Mouse (Mus musculus): ENCODE measurements at regions not wholly inside any gene's neighbourhood (a gene's known extent, or its start where the extent isn't known, plus 50 kb on each side); places are given as distances from the start of the nearest gene placed in this dataset.
A peak's percentile ranks its signal among the peaks of the same experiment; 100 is the strongest.

GRCm38 (mm10) chr2:148622216-148622615 is 50.2 kb upstream of the Nxt1 start:
- no peak for DNase-seq (ENCODE audit: low spot score in 2 of 2)

DNA sequence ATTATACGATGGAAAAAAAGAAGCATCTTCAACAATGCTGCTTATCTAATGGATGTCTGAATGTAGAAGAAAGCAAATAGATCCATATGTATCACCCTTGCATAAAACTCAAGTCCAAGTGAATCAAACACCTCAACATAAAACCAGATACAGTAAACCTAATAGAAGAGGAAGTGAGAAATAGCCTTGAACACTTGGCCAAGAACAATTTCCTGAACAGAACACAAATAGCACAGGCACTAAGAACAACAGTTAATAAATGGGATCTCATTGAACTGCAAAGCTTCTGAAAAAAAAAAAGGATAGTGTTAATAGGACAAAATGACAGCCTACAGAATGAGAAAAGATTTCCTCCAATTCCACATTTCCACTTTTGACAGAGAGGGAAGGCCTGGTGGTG is 60.5 kb upstream of the Nxt1 start:
- DNase-seq (ENCODE audit: low spot score in 2 of 2), result no peak

GRCm38 (mm10) chr2:148605425-148605930 is 66.9 kb upstream of the Nxt1 start:
- DNase-seq (ENCODE audit: low spot score in 2 of 2), result no peak

DNA sequence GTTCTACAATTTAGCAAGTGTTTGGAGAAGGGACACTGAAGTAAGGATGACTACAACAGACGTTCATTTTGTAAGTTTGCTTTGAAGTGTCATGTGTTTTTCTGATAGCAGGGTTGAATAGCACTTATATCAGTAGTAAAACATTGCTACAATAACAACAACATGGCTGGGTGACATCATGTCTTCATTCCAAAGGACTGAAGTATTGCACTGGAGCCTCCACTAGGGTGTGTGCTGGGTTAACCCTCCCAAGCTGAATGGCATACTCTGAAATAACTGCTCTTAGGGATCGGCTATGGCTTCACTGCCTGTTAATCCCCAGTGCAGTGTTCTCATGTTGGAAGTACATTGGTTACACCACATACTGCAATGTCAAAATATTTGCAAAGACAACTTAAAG is 68.5 kb upstream of the Nxt1 start:
- DNase-seq (ENCODE audit: low spot score in 2 of 2), result no peak

DNA sequence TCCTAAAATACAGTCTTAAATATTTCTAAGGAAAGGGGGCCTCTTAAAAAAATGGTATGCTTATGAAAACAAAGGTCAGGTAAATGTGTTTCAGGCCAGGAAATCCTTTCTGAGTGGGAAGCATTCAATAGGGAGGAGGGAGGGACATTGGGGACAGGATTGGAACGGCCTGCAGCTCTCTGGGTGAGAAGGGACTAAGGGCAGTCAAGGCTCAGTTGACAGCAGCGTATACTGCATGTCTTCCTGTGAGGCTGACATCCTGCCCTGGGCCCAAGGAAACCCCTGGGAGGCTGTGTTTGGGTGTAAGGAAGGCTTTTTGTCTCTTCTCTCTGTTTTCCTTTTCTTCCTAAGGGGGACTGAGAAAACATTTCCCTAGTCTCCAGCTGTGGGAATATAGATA is 69.1 kb upstream of the Nxt1 start:
- no peak for DNase-seq (ENCODE audit: low spot score in 2 of 2)

GRCm38 (mm10) chr2:148599498-148599897 is 72.9 kb upstream of the Nxt1 start:
- DNase-seq (ENCODE audit: low spot score in 2 of 2), result no peak

GRCm38 (mm10) chr2:148596966-148597365 is 75.4 kb upstream of the Nxt1 start:
- DNase-seq (ENCODE audit: low spot score in 2 of 2), result no peak

GRCm38 (mm10) chr2:148585721-148586335 is 86.6 kb upstream of the Nxt1 start:
- no peak for DNase-seq (ENCODE audit: low spot score in 2 of 2)

- DNase-seq (ENCODE audit: low spot score in 2 of 2), result no peak
These were observed 90.2 kb upstream of the Nxt1 start for GRCm38 (mm10) chr2:148582208-148582607.

DNA sequence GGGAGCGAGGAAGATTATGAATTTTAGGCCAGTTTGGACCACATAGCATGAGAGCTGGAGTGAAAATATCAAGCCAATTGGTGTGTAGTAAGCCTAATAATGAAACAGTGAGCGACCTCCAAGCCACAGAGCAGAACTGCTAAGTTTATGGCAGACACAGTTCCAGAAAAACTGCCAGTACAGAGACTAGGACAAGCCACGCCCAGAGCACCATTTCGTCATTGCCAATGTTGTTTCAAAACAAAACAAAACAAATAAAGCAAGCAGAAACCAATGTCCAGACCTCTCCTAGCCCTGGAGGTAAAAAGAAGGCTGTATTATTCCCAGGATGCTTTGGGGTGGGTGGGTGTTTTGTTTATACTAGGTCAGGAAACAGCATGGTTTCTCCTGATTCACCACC is 90.7 kb upstream of the Nxt1 start:
- DNase-seq (ENCODE audit: low spot score in 2 of 2), result no peak

DNA sequence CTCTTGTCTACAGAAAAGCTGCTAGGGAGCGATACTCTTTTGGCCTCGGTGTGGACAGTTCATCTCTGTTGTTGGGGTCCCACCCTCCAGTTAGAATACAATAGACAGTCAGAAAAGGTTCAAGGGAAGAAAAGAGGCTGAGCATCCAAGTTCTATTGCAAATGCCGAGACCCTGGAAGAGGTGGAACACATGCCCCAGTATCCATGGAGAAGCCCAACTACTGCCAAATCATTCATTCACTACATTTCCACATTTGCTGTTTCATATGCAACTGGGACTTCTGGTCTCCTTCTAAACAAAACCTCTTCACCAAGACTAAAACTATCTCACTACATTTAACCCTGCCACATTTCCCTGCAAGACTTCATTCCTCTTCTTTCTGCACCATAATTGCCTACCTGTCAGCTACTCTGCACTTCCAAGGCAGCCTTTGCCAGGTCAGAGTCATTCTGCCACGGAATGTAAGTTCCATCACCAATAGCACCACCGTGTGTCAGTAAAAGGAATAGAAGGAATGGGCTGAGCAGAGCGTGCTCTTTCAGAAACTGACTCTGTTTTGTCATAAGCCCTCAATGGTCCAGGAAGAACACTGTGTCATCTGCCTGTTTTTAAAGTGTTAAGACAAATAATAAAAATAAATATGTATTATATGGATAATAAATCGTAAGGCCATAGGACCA is 92.0 kb upstream of the Nxt1 start:
- DNase-seq (ENCODE audit: low spot score in 2 of 2), result peak in 1 of 2 experiments; percentile 16

DNA sequence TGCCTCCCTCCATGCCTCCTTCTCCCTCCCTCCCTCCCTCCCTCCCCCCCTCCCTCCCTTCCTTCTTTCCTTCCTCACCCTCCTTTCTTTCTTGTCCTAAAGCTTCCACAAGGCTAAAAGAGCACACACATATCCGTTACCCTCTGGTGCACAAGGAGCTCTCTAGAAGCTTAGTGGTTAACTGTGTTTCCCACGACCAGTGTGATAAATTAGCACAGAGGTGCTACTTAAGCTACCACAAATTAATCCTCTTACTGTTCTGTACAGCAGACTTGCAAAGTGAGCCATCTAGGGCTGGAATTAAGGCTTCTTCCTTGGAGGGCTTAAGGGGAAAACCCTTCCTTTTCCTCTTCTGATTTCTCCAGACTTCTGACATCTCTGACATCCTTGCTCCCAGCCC is 92.8 kb upstream of the Nxt1 start:
- DNase-seq (ENCODE audit: low spot score in 2 of 2), result no peak

DNA sequence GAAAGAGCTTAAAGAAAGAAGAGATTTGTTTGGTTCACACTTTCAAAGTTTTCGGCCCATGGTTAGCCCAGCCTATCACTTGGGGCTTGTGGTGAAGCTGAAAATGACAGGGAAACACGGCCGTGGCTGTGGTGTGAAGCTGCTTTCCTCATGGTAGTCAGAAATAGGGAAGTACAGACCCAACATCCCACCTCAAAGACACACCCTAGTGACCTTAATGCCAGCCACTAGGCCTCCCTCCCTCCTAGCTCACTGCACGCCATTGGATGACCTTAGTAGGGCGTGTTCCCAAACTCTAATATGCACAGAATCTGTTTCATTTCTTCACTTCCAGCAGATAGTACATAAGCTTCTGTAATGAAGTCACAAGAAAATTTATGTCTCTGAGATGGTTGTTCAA is 93.4 kb upstream of the Nxt1 start:
- no peak for DNase-seq (ENCODE audit: low spot score in 2 of 2)

DNA sequence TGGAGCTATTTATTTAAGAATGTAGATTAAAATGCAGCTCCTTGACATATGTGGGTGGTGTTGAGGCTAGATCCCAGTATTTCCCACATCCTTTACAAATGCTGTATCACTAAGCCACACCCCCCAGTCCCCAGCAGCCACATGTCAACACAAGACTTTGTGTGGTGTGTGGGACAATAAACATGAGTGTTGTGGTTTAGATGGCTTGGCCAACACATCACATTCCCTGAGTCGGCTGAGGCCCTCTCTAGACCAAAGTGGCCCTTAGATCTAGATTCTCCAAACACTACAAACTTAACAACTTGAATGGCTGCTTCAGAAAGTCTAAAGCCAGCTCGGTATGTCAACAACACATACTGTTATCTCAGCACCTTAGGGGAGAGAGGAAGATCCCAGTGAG is 94.2 kb upstream of the Nxt1 start:
- no peak for DNase-seq (ENCODE audit: low spot score in 2 of 2)

DNA sequence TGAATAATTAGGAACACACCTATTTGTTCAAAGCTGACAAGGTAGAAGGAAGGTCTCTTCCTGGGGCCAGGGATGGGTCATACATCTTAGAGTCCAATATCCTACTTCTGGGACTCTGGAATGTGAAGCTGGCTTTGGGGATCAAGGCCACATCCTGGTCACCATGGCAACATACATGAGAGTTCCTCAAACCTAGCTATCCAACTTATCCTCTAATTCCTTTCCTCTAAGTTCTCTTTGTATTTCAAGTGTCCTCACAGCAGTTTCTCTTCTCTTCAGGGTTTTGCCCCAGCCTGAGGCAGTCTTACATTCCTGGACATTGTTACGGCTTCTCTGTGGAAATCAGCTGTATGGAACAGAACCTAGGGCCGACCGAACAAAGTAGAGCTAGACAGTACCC is 97.0 kb upstream of the Nxt1 start:
- no peak for DNase-seq (ENCODE audit: low spot score in 2 of 2)

GRCm38 (mm10) chr2:148572165-148572564 is 100.2 kb upstream of the Nxt1 start:
- DNase-seq (ENCODE audit: low spot score in 2 of 2), result peak in 1 of 2 experiments; percentile 14

DNA sequence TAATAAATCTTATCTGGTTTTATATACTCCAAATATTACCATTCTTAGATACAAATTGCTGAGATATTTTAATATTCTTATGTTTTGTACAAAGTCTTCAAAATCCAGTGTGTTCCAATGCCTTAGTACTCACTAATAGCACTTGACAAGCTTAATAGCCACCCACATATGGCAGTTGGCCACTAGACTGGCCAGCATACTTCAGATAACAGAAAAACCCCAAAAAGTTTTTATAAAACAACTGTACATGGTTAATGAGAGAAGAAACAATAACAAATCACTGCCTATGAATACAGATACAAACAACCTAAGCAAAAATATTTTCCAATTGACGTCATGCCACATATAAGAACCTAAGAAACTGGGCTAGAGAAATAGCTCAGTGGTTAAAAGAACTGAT is 100.8 kb upstream of the Nxt1 start:
- no peak for DNase-seq (ENCODE audit: low spot score in 2 of 2)

- no peak for DNase-seq (ENCODE audit: low spot score in 2 of 2)
These were observed 101.4 kb upstream of the Nxt1 start for GRCm38 (mm10) chr2:148571018-148571417.

GRCm38 (mm10) chr2:148567930-148568481 is 104.4 kb upstream of the Nxt1 start:
- no peak for DNase-seq (ENCODE audit: low spot score in 2 of 2)

DNA sequence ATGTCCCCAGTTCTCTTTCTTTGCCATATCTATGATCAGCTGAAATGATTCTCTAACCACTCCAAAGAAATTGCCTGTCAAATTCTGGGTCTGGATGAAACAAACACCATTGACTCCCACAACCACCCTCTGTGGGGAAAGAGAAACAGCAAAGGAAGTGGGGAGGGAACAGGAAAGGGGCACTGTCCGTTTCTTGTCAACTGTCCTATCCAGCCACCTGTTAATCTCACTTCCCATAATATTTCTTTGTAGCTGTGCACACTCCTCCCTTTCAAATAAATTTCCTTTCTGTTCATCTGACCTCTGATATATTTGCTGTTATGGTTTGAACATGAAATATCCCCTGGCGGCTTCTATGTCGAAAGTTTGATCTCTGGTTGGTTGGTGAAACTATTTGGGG is 109.0 kb upstream of the Nxt1 start:
- DNase-seq (ENCODE audit: low spot score in 2 of 2), result no peak

DNA sequence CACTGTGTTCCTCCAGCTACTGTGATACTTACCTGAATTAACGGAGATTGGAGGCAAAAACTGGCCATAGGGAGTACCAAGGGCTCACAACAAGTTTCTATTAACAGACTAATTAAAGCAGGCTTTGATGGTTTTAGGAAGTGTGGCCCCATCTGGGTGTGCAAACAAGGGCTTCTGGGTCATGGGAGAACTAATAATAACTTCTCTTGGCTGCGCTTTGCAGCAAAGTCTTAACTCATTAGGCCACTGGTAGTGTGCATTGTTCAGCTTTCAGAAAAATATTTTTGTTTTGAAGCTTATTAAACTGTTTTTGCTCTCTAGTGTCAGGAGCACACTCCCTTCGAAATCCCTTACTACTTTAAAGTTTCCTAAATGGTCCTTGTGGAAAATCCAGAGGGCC is 110.4 kb upstream of the Nxt1 start:
- no peak for DNase-seq (ENCODE audit: low spot score in 2 of 2)

DNA sequence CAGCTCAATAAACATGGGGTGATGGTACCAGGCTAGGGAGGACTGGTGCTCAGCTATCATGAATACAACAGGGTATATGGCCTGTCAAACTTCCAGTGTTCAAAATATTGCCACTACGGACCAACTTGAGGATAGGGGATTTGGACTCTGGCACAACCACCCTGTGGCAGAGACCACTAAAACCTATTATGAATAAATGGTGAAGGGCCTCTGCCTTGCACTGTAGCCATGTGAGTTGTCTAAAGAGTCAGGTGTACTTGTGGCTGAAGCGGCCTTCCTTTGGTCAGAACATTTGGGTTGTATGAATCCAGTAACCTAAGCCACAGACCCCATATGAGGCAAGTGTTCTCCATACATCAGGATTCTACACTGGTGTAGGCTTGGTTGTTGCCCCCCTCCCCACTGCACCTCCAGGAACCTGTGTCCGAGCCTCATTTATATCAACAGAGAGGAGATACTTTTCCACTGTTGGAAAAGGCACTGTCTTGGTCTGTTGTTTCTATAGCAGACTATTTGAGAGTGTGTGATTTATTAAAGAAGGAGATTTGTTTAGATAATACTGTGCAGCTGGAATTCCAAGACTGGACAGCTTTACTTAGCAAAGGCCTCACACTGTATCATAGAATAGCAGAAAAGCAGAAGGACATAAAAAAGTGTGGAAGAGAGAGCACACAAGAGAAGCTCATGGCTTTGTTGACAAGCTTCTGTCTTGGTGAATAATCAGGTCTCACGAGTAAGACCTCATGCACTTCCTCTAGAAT is 112.2 kb upstream of the Nxt1 start:
- no peak for DNase-seq (ENCODE audit: low spot score in 2 of 2)

- no peak for DNase-seq (ENCODE audit: low spot score in 2 of 2)
These were observed 113.0 kb upstream of the Nxt1 start for GRCm38 (mm10) chr2:148559376-148559775.

All from thymus, postnatal 10 days (tissue).